Mouse (Mus musculus) CH12.LX (cell line): ENCODE measurements at regions not wholly inside any gene's neighbourhood (a gene's known extent, or its start where the extent isn't known, plus 50 kb on each side); places are given as distances from the start of the nearest gene placed in this dataset.
A peak's percentile ranks its signal among the peaks of the same experiment; 100 is the strongest.

Experiments used
- DNase-seq: peaks from one replicate; pipeline ENCODE4 v3.0.0-alpha.2; 2013; ENCODE audit errors: extremely low read depth
- H3K27ac ChIP-seq: 2 replicates; pipeline ENCODE4 v1.5.1; 2012; ENCODE audit warnings: low read depth, mild to moderate bottlenecking, control low read depth, moderate library complexity; ENCODE audit not compliant: insufficient read depth
- H3K27me3 ChIP-seq: replicated peaks from 2 replicates; pipeline ENCODE3; 2012; ENCODE audit warnings: inconsistent platforms
- H3K36me3 ChIP-seq, 2 experiments: replicated peaks in 1 of 2; 2 replicates each; pipeline versions ENCODE3 to v1.6.1; 2012; ENCODE audit warnings: inconsistent platforms in 1 of 2, low read length in 1 of 2, mild to moderate bottlenecking in 1 of 2, mixed read lengths in 1 of 2, moderate library complexity in 1 of 2; ENCODE audit not compliant: control insufficient read depth in 1 of 2, insufficient read depth in 1 of 2
- H3K4me1 ChIP-seq, 2 experiments: 2 replicates each; pipeline ENCODE4 v1.6.1; 2012; ENCODE audit warnings: inconsistent platforms in 1 of 2, moderate library complexity in 1 of 2; ENCODE audit not compliant: insufficient read depth in 2 of 2, control insufficient read depth in 1 of 2
- H3K4me2 ChIP-seq: 2 replicates; pipeline ENCODE4 v1.6.1; 2012; ENCODE audit warnings: low read depth, mild to moderate bottlenecking, control low read depth; ENCODE audit not compliant: poor library complexity, insufficient read depth, severe bottlenecking
- H3K4me3 ChIP-seq, 3 experiments: fragments of 150-350 bp in 1 of 3; sonication (generic) in 1 of 3; replicated peaks in 1 of 3; 2 replicates each; pipeline versions ENCODE3 to v1.5.1; 2011 to 2012; ENCODE audit warnings: low read depth in 2 of 3, low read length in 2 of 3, mild to moderate bottlenecking in 2 of 3, moderate library complexity in 2 of 3, control low read depth in 1 of 3, improper control_type of control experiment in 1 of 3, inconsistent platforms in 1 of 3, mixed read lengths in 1 of 3; ENCODE audit not compliant: poor library complexity in 1 of 3
- H3K79me2 ChIP-seq: replicated peaks from 2 replicates; pipeline ENCODE4 v1.6.1; 2012; ENCODE audit warnings: mild to moderate bottlenecking, moderate library complexity; ENCODE audit not compliant: control insufficient read depth, poor library complexity, insufficient read depth, severe bottlenecking; ENCODE audit errors: extremely low read depth
- H3K9ac ChIP-seq: 2 replicates; pipeline ENCODE4 v1.6.1; 2012; ENCODE audit warnings: low read depth, mild to moderate bottlenecking, control low read depth, moderate library complexity; ENCODE audit not compliant: insufficient read depth
- H3K9me3 ChIP-seq: replicated peaks from 2 replicates; pipeline ENCODE3; 2012; ENCODE audit warnings: low read length, inconsistent platforms, mixed read lengths
- BHLHE40 ChIP-seq: IDR thresholded peaks from 2 replicates; pipeline ENCODE4 v1.6.1; 2011; ENCODE audit warnings: mild to moderate bottlenecking, low read depth, low read length, improper control_type of control experiment
- CHD1 ChIP-seq: IDR thresholded peaks from 2 replicates; pipeline ENCODE4 v1.6.1; 2012; ENCODE audit warnings: low read depth, low read length, improper control_type of control experiment, inconsistent platforms
- CHD2 ChIP-seq: IDR thresholded peaks from 2 replicates; pipeline ENCODE4 v1.6.1; 2011; ENCODE audit warnings: low read length, improper control_type of control experiment
- E2F4 ChIP-seq: IDR thresholded peaks from 2 replicates; pipeline ENCODE4 v1.6.1; 2011; ENCODE audit warnings: low read depth, low read length, improper control_type of control experiment; ENCODE audit not compliant: insufficient replicate concordance
- ELF1 ChIP-seq: IDR thresholded peaks from 2 replicates; pipeline ENCODE4 v1.6.1; 2014; ENCODE audit warnings: low read depth, mild to moderate bottlenecking, inconsistent platforms, low read length, improper control_type of control experiment
- EP300 ChIP-seq: IDR thresholded peaks from 2 replicates; pipeline ENCODE4 v1.6.1; 2011; ENCODE audit warnings: low read length, improper control_type of control experiment
- ETS1 ChIP-seq: conservative IDR thresholded peaks from 2 replicates; pipeline ENCODE4 v1.6.1; 2012; ENCODE audit warnings: low read depth, mild to moderate bottlenecking, inconsistent platforms, low read length, improper control_type of control experiment, moderate library complexity
- MAZ ChIP-seq: IDR thresholded peaks from 2 replicates; pipeline ENCODE4 v1.6.1; 2012; ENCODE audit warnings: low read depth, mild to moderate bottlenecking, inconsistent platforms, low read length, improper control_type of control experiment, moderate library complexity
- MEF2A ChIP-seq: IDR thresholded peaks from 2 replicates; pipeline ENCODE4 v1.6.1; 2014; ENCODE audit warnings: low read depth, mild to moderate bottlenecking, inconsistent platforms, low read length, improper control_type of control experiment, borderline replicate concordance
- MXI1 ChIP-seq: IDR thresholded peaks from 2 replicates; pipeline ENCODE4 v1.6.1; 2011; ENCODE audit warnings: mild to moderate bottlenecking, low read depth, low read length, improper control_type of control experiment
- PAX5 ChIP-seq: IDR thresholded peaks from 2 replicates; pipeline ENCODE4 v1.6.1; 2012; ENCODE audit warnings: low read length, inconsistent platforms, mixed read lengths
- POLR2A ChIP-seq: IDR thresholded peaks from 2 replicates; pipeline ENCODE4 v1.6.1; 2011; ENCODE audit warnings: low read depth, mild to moderate bottlenecking, improper control_type of control experiment, low read length
- RAD21 ChIP-seq: IDR thresholded peaks from 2 replicates; pipeline ENCODE4 v1.6.1; 2011; ENCODE audit warnings: low read depth, mild to moderate bottlenecking, low read length, improper control_type of control experiment, moderate library complexity
- RCOR1 ChIP-seq: conservative IDR thresholded peaks from 2 replicates; pipeline ENCODE4 v1.6.1; 2012; ENCODE audit warnings: low read depth, mild to moderate bottlenecking, inconsistent platforms, low read length, improper control_type of control experiment
- TBP ChIP-seq: conservative IDR thresholded peaks from 2 replicates; pipeline ENCODE4 v1.6.1; 2011; ENCODE audit warnings: low read depth, low read length, improper control_type of control experiment
- USF2 ChIP-seq: conservative IDR thresholded peaks from 2 replicates; pipeline ENCODE4 v1.6.1; 2011; ENCODE audit warnings: low read depth, low read length, improper control_type of control experiment
- ZC3H11A ChIP-seq: IDR thresholded peaks from 2 replicates; pipeline ENCODE4 v1.6.1; 2012; ENCODE audit warnings: low read depth, mild to moderate bottlenecking, inconsistent platforms, low read length, improper control_type of control experiment
- ZKSCAN1 ChIP-seq: IDR thresholded peaks from 2 replicates; pipeline ENCODE4 v1.6.1; 2012; ENCODE audit warnings: low read depth, inconsistent platforms, low read length, improper control_type of control experiment, borderline replicate concordance
- ZNF384 ChIP-seq: IDR thresholded peaks from 2 replicates; pipeline ENCODE4 v1.6.1; 2012; ENCODE audit warnings: low read depth, low read length, improper control_type of control experiment, inconsistent platforms
- dilution Hi-C: fragments of 300-500 bp; cut with MboI; formaldehyde crosslinking; loops from 2 replicates; pipeline ENCODE4 v1.14.3; 2020; ENCODE audit warnings: low sequenced_read_pairs; ENCODE audit not compliant: extremely low pct_unique_long_range_greater_than_20kb, extremely low pct_ligation_motif_present
- in situ Hi-C: fragments of 300-500 bp; cut with MboI; formaldehyde crosslinking; loops from 3 replicates; pipeline ENCODE4 v1.14.3; 2019; ENCODE audit warnings: low sequenced_read_pairs, low pct_ligation_motif_present, low pct_unique_long_range_greater_than_20kb, mixed read lengths

GRCm38 (mm10) chr1:4615286-4615685, 192.4 kb upstream of the Gm37988 start:
- H3K27me3 ChIP-seq = no peaks in the 10 kb centered on the region
- no peak overlapping the region for H3K4me2 ChIP-seq
- no peak overlapping the region for H3K27ac ChIP-seq
- TF ChIP-seq EP300 = no peak
- TF ChIP-seq CHD1 = no peak
- TF ChIP-seq ETS1 = no peak
- no peak for TF ChIP-seq E2F4
- TF ChIP-seq RAD21 = no peak
- TF ChIP-seq USF2 = no peak
- TF ChIP-seq MXI1 = no peak
- TF ChIP-seq ZNF384 = no peak
- no peak for DNase-seq
- no peaks in the 10 kb centered on the region for H3K79me2 ChIP-seq
- H3K4me1 ChIP-seq = no peaks in the 10 kb centered on the region; a peak in 1 of 4 replicates
- no peaks in the 10 kb centered on the region for H3K36me3 ChIP-seq
- H3K9ac ChIP-seq = no peak overlapping the region
- no peaks in the 10 kb centered on the region for H3K9me3 ChIP-seq
- dilution Hi-C loops = no loop called here
- in situ Hi-C loops = no loop called here
- H3K4me3 ChIP-seq = no peak overlapping the region

- H3K4me1 ChIP-seq = peaks cover 0 to 4% of the 10 kb centered on the region in 2 experiments; a peak in 1 of 4 replicates
- H3K27me3 ChIP-seq = no peaks in the 10 kb centered on the region
- H3K9me3 ChIP-seq = no peaks in the 10 kb centered on the region
- H3K79me2 ChIP-seq = no peaks in the 10 kb centered on the region
- H3K4me2 ChIP-seq = no peak overlapping the region
- TF ChIP-seq POLR2A (no peak), MEF2A (no peak), MAZ (no peak), CHD1 (no peak), EP300 (no peak), BHLHE40 (no peak)
- DNase-seq = no peak
- no peak overlapping the region for H3K27ac ChIP-seq
- in situ Hi-C loops = no loop called here
- dilution Hi-C loops = no loop called here
- H3K36me3 ChIP-seq = no peaks in the 10 kb centered on the region
- no peak overlapping the region for H3K4me3 ChIP-seq
- H3K9ac ChIP-seq = no peak overlapping the region
Measured at GRCm38 (mm10) chr1:4617479-4617878, 190.2 kb upstream of the Gm37988 start.

- Histone ChIP-seq H3K36me3 (no peaks in the 10 kb centered on the region), H3K4me2 (no peak overlapping the region), H3K27me3 (no peaks in the 10 kb centered on the region), H3K4me1 (peaks cover 0 to 13% of the 10 kb centered on the region in 2 experiments; a peak in 2 of 4 replicates), H3K79me2 (no peaks in the 10 kb centered on the region), H3K9ac (no peak overlapping the region), H3K9me3 (no peaks in the 10 kb centered on the region), H3K27ac (no peak overlapping the region), H3K4me3 (no peak overlapping the region)
- DNase-seq = peak; percentile 11
- in situ Hi-C loops = no loop called here
- TF ChIP-seq PAX5 (no peak), CHD2 (no peak), ZKSCAN1 (no peak), POLR2A (no peak), ELF1 (no peak), ZC3H11A (no peak), RCOR1 (no peak), TBP (no peak), RAD21 (no peak), MAZ (no peak)
- dilution Hi-C loops = no loop called here
Measured at GRCm38 (mm10) chr1:4622408-4622807, 185.3 kb upstream of the Gm37988 start.
